Mouse (Mus musculus): ENCODE measurements around the gene Gipc1. TPM values are rescaled to one million over a fixed set of nuclear protein-coding genes. Genes with fewer than 3 reads are reported as not detected.

The Gipc1 gene
- polyA plus RNA-seq, 2 experiments: 102 to 134 TPM

DNA sequence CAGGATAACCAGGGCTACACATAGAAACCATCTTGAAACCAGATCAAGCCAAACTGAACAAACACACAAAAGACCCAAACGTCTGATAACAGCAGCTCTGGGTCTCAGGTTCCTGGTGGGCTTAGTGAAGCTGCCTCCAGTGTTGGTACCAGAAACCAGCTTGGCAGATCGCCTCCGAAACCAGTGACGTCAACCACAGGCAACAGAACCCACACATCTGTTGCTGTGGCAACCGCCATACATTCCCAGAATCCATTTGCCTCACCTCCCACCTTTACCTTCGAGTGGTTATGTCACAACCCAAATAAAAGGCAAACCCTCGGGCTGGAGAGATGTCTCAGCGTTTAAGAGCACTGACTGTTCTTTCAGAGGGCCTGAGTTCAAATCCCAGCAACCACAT, 55.1 kb downstream of the Gipc1 start:
- no peaks in the 10 kb centered on the region for H3K27me3 ChIP-seq (ENCODE audit: control insufficient read depth, insufficient read depth, low read length)
- H3K36me3 ChIP-seq (ENCODE audit: control insufficient read depth, insufficient read depth, low read length): no peaks in the 10 kb centered on the region
- H3K4me2 ChIP-seq (replicated peaks; ENCODE audit: low read depth, low read length, severe bottlenecking): no peak overlapping the region
- no peak overlapping the region for H3K4me3 ChIP-seq (replicated peaks; ENCODE audit: low read length)
- DNase-seq (ENCODE audit: low spot score) (no peak), ATAC-seq (ENCODE audit: low FRiP score, low read depth) (no peak)
- 67% methylated on average over 8 of the region's 8 CpGs for WGBS
- H3K4me1 ChIP-seq (ENCODE audit: control insufficient read depth, insufficient read depth, low read length): no peaks in the 10 kb centered on the region
- no peak overlapping the region for H3K9ac ChIP-seq (ENCODE audit: low read depth, low read length, severe bottlenecking)
- TF ChIP-seq POLR2A (IDR thresholded peaks at IDR 0.05; ENCODE audit: borderline replicate concordance, extremely low read depth, insufficient read depth, insufficient read length): no peak
- H3K9me3 ChIP-seq (ENCODE audit: control insufficient read depth, low read length): no peaks in the 10 kb centered on the region
- no peak overlapping the region for H3K27ac ChIP-seq (replicated peaks; ENCODE audit: low read depth, low read length)

Other genes with a start within 250 kb of the Gipc1 start
- 59.6 and 81.6 TPM in 2 replicates for gene Scoc, start 194.3 kb upstream of the Gipc1 start, polyA plus RNA-seq (2012; rRNA removed)
- 118 and 119 TPM in 2 replicates for gene Scoc, start 194.3 kb upstream of the Gipc1 start, polyA plus RNA-seq (2014; fragmentation: Nextera tagmentation; extraction: Ambion mirVana)
- gene Olfr370, start 116.9 kb upstream of the Gipc1 start, polyA plus RNA-seq (2012; rRNA removed): 0.18 TPM in 1 of 2 replicates, not detected in the other
- not detected in 2 replicates for gene Olfr370, start 116.9 kb upstream of the Gipc1 start, polyA plus RNA-seq (2014; fragmentation: Nextera tagmentation; extraction: Ambion mirVana)
- gene Ndufb7, start 86.0 kb upstream of the Gipc1 start, polyA plus RNA-seq (2012; rRNA removed): 237 and 248 TPM in 2 replicates
- gene Ndufb7, start 86.0 kb upstream of the Gipc1 start, polyA plus RNA-seq (2014; fragmentation: Nextera tagmentation; extraction: Ambion mirVana): 298 and 313 TPM in 2 replicates
- gene Tecr, start 44.7 kb upstream of the Gipc1 start, polyA plus RNA-seq (2012; rRNA removed): 595 and 783 TPM in 2 replicates
- gene Tecr, start 44.7 kb upstream of the Gipc1 start, polyA plus RNA-seq (2014; fragmentation: Nextera tagmentation; extraction: Ambion mirVana): 586 and 589 TPM in 2 replicates
- 42.6 and 43.7 TPM in 2 replicates for gene Dnajb1, start 44.5 kb upstream of the Gipc1 start, polyA plus RNA-seq (2012; rRNA removed)
- gene Dnajb1, start 44.5 kb upstream of the Gipc1 start, polyA plus RNA-seq (2014; fragmentation: Nextera tagmentation; extraction: Ambion mirVana): 51.3 and 58.9 TPM in 2 replicates
- 2.7 and 2.8 TPM in 2 replicates for gene Ptger1, start 14.0 kb downstream of the Gipc1 start, polyA plus RNA-seq (2012; rRNA removed)
- 0.40 and 0.83 TPM in 2 replicates for gene Ptger1, start 14.0 kb downstream of the Gipc1 start, polyA plus RNA-seq (2014; fragmentation: Nextera tagmentation; extraction: Ambion mirVana)
- 46.9 and 47.4 TPM in 2 replicates for gene Pkn1, start 46.5 kb downstream of the Gipc1 start, polyA plus RNA-seq (2012; rRNA removed)
- gene Pkn1, start 46.5 kb downstream of the Gipc1 start, polyA plus RNA-seq (2014; fragmentation: Nextera tagmentation; extraction: Ambion mirVana): 24.3 and 29.3 TPM in 2 replicates
- gene Ddx39, start 62.5 kb downstream of the Gipc1 start, polyA plus RNA-seq (2012; rRNA removed): 81.1 and 81.3 TPM in 2 replicates
- 110 and 111 TPM in 2 replicates for gene Ddx39, start 62.5 kb downstream of the Gipc1 start, polyA plus RNA-seq (2014; fragmentation: Nextera tagmentation; extraction: Ambion mirVana)
- gene Adgre5, start 88.6 kb downstream of the Gipc1 start, polyA plus RNA-seq (2012; rRNA removed): 70.1 and 76.9 TPM in 2 replicates
- gene Adgre5, start 88.6 kb downstream of the Gipc1 start, polyA plus RNA-seq (2014; fragmentation: Nextera tagmentation; extraction: Ambion mirVana): 45.2 and 50.4 TPM in 2 replicates
- 123 and 177 TPM in 2 replicates for gene Adgrl1, start 247.4 kb downstream of the Gipc1 start, polyA plus RNA-seq (2012; rRNA removed)
- gene Adgrl1, start 247.4 kb downstream of the Gipc1 start, polyA plus RNA-seq (2014; fragmentation: Nextera tagmentation; extraction: Ambion mirVana): 38.5 and 45.3 TPM in 2 replicates